Mouse (Mus musculus): ENCODE measurements at regions not wholly inside any gene's neighbourhood (a gene's known extent, or its start where the extent isn't known, plus 50 kb on each side); places are given as distances from the start of the nearest gene placed in this dataset.
A peak's percentile ranks its signal among the peaks of the same experiment; 100 is the strongest.

DNA sequence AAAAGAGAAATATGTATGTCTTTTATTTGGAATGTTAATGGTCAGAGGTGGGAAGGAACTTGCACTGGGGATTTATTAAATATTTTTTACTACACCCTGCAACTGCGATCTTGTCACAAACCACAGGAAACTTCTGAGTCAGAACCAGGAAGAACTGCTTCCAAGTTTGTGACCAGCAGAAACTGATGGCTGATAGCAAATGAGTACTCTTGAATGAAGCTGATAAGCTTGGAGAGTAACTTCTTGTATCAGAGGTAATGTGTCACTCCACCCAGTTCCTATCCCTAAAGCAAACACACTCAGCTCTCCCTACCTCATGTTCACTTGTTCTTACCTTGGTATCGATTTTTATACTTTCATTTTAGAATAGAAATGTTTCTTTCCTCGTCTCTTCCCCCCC is 76.0 kb upstream of the Thpo start:
- intact Hi-C loops (cut with DNase I): no loop called here
- DNase-seq (ENCODE audit: extremely low spot score in 1 of 2, low spot score in 2 of 2): no peak
- Histone ChIP-seq H3K27ac (no peak overlapping the region), H3K4me3 (no peak overlapping the region)
- TF ChIP-seq CTCF (IDR thresholded peaks at IDR 0.05): no peak

DNA sequence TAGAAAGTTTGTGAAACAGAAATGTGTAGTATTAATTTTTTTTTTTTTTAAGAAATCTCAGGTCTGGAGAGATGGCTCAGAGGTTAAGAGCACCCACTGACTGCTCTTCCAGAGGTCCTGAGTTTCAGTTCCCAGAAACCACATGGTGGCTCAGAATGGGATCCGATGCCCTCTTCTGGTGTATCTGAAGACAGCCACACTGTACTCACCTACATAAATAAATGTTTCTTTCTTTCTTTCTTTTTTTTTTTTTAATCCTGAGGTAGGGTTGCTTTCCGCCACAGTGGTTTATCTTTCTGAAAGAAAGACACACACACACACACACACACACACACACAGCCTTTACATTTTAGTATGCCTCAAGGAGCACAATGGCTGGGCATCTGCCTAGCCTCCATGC is 74.0 kb upstream of the Thpo start:
- intact Hi-C loops (cut with DNase I): loop anchor here (10.0 kb wide), 1 partner anchor 387 kb away; no protein-coding TSS in a partner anchor
- peak; percentile 18 for TF ChIP-seq CTCF (IDR thresholded peaks at IDR 0.05)
- DNase-seq (ENCODE audit: extremely low spot score in 1 of 2, low spot score in 2 of 2): no peak
- no peak overlapping the region for H3K27ac ChIP-seq
- no peak overlapping the region for H3K4me3 ChIP-seq

DNA sequence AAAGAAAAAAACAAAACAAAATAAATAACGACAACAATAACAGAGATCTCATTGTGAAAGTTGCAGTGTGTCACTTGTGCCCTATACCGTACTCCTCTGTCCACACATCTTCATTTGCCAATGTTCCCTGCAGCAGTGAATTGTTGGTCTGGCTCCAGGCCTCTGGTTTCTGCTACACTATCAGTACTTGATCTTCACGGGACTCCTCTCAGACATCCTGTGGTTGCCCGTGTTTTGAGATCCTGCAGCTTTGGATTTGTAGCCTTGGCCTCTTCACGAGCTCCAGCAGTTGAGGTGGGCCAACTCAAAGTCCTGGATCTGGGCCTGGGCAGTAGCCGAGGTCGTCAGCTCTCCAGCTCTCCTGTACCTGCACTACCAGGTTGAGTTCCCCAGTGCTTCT is 72.4 kb upstream of the Thpo start:
- Histone ChIP-seq H3K27ac (no peak overlapping the region), H3K4me3 (no peak overlapping the region)
- intact Hi-C loops (cut with DNase I): loop anchor here (10.0 kb wide), 1 partner anchor 388 kb away; no protein-coding TSS in a partner anchor
- TF ChIP-seq CTCF (IDR thresholded peaks at IDR 0.05): no peak
- no peak for DNase-seq (ENCODE audit: extremely low spot score in 1 of 2, low spot score in 2 of 2)

DNA sequence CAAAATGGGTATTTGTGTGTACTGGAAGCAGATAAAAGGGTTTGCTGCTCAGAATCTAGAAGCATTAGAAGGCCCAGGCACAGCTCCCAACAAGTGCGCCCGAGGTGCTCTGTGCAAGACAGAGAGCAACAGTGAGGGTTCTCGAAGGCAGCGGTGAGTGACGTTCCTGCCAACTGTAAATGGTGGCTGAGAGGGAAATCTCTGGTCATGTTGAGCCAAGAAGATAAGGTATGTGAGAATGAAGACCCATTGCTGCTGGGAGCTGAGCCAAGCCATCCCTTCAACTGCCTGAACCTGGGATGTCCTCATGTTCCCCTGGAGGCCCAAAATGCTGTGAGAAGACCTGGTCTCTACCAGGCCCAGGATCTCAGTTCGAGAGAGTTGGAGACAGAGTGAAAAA is 71.5 kb upstream of the Thpo start:
- no peak for DNase-seq (ENCODE audit: extremely low spot score in 1 of 2, low spot score in 2 of 2)
- intact Hi-C loops (cut with DNase I): loop anchor here (10.0 kb wide), 1 partner anchor 389 kb away; no protein-coding TSS in a partner anchor
- no peak for TF ChIP-seq CTCF (IDR thresholded peaks at IDR 0.05)

DNA sequence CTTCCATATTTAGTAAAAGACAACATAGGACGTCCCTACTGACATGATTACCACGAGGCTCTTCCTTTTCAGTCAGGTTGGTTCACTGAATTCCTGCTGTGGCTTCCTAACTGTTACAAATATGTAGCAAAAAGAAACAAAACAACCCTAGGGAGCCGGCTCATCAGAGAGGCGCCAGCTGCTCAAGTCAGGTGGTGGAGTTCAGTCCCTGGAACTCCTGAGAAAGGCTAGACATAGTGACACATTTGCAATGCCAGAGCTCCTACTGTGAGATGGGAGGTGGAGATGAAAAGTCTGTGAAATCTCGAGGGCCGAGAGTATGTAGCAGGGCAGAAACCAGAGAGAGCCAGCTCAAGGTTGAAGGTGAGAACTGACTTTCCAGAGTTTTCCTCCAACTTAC is 70.8 kb upstream of the Thpo start:
- Histone ChIP-seq H3K4me3 (peak overlapping the region; percentile 37; the same call in 1 of the 2 replicates), H3K27ac (peak overlapping the region; percentile 63; the same call in 1 of the 2 replicates)
- DNase-seq (ENCODE audit: extremely low spot score in 1 of 2, low spot score in 2 of 2): no peak
- intact Hi-C loops (cut with DNase I): loop anchor here (10.0 kb wide), 1 partner anchor 390 kb away; no protein-coding TSS in a partner anchor
- TF ChIP-seq CTCF (IDR thresholded peaks at IDR 0.05): no peak

More for the DNA sequence above, 71.5 kb upstream of the Thpo start:
- Histone ChIP-seq H3K4me3 (no peak overlapping the region), H3K27ac (no peak overlapping the region)

DNA sequence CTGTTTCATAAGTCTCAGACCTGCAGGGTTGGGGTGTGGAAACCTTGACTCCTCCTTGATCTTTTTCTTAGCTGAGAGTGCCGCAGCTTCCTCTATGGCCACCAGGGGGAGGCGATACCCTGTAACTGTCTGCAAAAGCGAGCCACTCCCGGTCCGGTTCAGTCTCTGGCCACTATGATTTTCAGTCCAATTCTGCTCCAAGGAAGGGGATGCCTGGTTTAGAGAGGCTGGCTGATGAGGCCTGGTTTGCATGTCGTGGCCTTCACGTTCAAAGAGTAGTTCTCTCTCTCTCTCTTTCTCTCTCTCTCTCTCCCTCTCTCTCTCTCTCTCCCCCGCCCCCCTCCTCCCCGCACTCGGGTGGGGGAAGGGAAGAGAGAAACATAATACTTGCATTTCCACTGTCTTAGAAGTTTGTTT is 70.3 kb upstream of the Thpo start:
- TF ChIP-seq CTCF (IDR thresholded peaks at IDR 0.05): peak; percentile 93
- peak; percentile 70 to 79 for DNase-seq (ENCODE audit: extremely low spot score in 1 of 2, low spot score in 2 of 2)
- Histone ChIP-seq H3K4me3 (peak overlapping the region; percentile 37), H3K27ac (peak overlapping the region; percentile 63; the same call in 1 of the 2 replicates)
- intact Hi-C loops (cut with DNase I): loop anchor here (1.0 to 10.0 kb wide), 2 partner anchors 91 to 390 kb away; no protein-coding TSS in a partner anchor

DNA sequence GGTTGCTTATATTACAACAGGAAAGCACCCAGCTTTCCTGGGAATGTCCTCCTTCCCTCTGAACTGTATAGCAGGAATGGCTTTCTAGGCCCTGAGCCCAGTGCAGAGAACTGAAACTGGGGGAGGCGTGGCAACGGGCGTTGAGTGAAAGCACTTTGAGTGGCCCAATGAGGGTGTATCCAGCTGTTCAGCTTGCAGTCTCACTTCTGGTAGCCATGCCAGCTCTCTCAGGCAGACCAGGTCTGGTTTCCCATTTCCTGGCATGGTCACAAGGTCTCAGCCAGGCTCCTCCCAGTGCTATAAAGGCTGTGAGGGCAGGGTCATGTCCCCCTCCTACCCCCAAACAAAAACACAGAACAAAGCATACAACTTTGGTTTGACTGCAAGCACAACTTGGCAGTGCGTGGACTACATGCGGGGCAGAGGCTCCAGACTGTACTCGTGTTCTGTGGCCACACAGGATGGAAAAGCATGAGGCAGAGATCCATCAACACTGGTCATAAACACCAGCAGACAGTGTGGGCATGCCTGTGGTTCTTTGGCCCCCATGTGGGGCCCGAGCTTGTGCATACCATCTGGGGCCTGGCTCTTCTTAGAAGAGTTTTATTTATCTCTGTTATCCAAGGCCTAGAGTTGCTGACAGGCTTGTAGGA is 69.1 kb upstream of the Thpo start:
- DNase-seq (ENCODE audit: extremely low spot score in 1 of 2, low spot score in 2 of 2): no peak
- no peak overlapping the region for H3K4me3 ChIP-seq
- no peak overlapping the region for H3K27ac ChIP-seq
- no peak for TF ChIP-seq CTCF (IDR thresholded peaks at IDR 0.05)
- intact Hi-C loops (cut with DNase I): loop anchor here (10.0 kb wide), 1 partner anchor 391 kb away; no protein-coding TSS in a partner anchor

DNA sequence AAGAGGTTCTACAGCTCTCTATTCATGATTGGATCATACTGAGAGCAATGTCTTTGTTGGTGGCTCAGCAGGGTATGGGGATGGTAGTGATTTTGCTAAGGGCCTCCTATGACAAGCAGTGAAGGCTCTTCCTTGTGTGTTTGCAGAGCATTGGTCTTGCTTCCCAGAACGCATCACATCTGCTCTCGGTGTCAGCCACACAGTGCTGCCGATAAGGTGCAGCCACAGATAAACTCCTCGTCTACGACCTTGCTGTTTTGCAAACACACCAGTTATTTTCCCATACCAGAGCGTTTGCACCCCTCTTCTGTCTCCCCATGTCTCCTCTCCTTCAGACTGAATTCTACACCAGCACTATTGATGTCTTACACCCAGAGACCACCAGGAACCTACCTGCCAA is 68.4 kb upstream of the Thpo start:
- H3K27ac ChIP-seq: no peak overlapping the region
- no peak overlapping the region for H3K4me3 ChIP-seq
- no peak for TF ChIP-seq CTCF (IDR thresholded peaks at IDR 0.05)
- intact Hi-C loops (cut with DNase I): loop anchor here (10.0 kb wide), 1 partner anchor 392 kb away; no protein-coding TSS in a partner anchor
- DNase-seq (ENCODE audit: extremely low spot score in 1 of 2, low spot score in 2 of 2): no peak

DNA sequence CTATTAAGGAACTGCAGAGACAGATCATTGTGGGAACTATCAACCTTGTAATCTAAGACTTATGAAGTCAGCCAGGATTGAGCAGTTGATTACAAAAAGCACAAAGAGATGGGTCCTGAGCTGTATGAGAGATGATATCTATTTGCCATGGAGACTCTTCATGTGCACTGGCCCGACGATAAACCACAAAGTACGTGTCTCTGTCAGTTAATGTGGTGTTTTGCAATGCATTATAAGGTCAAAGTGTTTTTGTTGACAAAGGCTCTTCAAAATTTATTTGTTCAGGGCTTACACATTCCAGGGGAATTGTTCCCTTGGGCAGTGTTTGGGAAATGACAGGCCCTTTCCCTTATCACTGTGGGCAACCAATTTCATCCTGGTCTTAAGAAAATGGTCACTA is 65.7 kb upstream of the Thpo start:
- Histone ChIP-seq H3K27ac (no peak overlapping the region), H3K4me3 (no peak overlapping the region)
- intact Hi-C loops (cut with DNase I): loop anchor here (10.0 kb wide), 1 partner anchor 395 kb away; no protein-coding TSS in a partner anchor
- no peak for TF ChIP-seq CTCF (IDR thresholded peaks at IDR 0.05)
- DNase-seq (ENCODE audit: extremely low spot score in 1 of 2, low spot score in 2 of 2): no peak

DNA sequence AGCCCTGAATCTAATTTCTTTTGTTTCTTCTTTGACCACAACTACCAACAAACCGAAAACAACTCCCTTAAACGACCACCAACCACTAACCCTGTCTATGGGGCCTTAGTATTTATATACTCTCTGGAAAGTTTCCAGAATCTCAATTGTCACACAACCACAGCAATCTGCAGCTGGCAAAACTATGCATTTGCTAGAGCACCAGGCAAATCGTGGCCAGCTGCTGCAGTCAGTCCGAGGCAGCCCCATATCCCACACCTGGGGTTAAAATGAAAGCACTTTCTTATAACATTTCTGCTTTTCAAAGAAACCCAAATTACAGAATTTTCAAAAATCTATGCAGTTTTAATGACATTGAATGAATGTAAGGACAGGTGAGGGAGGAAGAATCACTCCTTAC is 63.8 kb upstream of the Thpo start:
- intact Hi-C loops (cut with DNase I): no loop called here
- DNase-seq (ENCODE audit: extremely low spot score in 1 of 2, low spot score in 2 of 2): no peak
- no peak for TF ChIP-seq CTCF (IDR thresholded peaks at IDR 0.05)
- H3K4me3 ChIP-seq: no peak overlapping the region
- no peak overlapping the region for H3K27ac ChIP-seq

DNA sequence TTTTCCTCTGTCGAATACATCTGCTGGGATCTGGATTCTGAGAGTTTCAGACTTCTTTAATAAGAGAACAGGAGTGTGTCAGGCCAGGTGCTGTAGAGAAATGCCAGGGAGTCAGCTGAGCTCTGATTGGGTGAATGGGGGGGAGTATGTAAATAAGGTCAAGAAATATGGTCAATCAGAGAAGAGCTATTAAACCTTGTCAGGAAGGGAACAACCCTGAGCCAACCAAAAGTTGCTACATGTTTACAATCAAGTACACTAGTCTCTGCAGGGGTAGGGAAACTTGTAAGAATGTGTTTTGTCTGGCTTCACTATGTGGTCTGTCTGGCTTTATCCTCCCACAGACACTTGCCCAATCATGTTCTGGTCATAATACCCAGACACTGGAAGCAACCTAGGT is 60.4 kb upstream of the Thpo start:
- no peak overlapping the region for H3K4me3 ChIP-seq
- no peak overlapping the region for H3K27ac ChIP-seq
- intact Hi-C loops (cut with DNase I): no loop called here
- DNase-seq (ENCODE audit: extremely low spot score in 1 of 2, low spot score in 2 of 2): no peak
- no peak for TF ChIP-seq CTCF (IDR thresholded peaks at IDR 0.05)
